Mouse (Mus musculus) right cerebral cortex, postnatal 10 days (tissue): Measurements from ENCODE around the gene Pin1.
"Not testable (repeated sequence)": the region's sequence is repeated elsewhere in the genome, so short reads cannot be mapped to it uniquely, and the experiment has no call there.

Source experiments
- DNase-seq, 2 experiments: peaks; one replicate each; pipeline ENCODE4 v3.0.0; 2021; ENCODE audit warnings: low spot score in 2 of 2

Gene Pin1

DNA sequence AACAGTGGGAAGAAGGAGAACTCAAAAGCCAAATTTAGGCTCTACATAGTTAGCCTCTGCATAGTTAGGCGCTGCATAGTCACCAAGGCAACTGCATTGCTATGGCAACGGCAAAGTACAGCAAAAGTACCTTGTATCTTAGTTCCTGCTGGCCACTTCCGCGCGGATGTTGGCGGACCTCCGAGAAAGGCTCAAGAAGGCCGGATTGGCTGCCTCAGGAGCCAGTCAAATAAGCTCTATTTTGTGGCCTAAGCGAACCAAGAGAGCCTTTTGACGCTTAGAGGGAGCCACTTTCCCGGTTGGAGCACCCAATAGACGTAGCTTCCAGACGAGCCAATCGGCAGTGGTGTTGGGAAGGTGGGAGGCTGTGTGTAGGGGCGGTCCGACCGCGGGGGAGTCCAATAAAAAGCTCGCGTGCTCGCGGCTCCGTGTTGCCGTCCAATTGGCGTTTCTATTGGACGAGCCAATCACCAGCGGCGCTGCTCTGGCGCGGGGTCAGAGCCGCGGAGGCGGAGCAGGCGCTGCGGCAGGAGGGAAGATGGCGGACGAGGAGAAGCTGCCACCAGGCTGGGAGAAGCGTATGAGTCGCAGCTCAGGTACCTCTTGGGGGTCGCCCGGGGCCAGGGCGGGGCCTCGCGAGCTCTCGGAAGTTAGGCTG is at the start of gene Pin1:
Gene Pin1, plus strand, starts transcription at position 494 of the 658 bp plus-strand sequence.
- peak; percentile 100 for DNase-seq

DNA sequence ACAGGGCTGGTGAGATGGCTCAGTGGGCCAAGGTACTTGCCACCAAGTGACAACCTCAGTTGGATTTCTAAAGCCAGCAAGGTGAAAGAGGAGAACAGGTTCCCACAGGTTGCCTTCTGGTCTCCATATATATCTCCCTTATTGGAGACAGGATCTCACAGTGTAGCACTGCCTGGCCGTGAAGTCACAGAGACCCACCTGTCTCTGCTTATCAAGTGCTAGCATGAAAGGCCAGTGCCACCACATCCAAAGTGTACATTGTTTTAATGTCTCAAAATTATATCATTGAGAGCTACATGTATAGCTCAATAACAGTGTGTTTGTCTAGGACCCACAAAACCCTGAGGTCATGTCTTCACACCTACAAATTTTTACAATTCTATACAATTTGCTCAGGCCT is 45.6 kb upstream of the Pin1 start:
- no peak for DNase-seq

DNA sequence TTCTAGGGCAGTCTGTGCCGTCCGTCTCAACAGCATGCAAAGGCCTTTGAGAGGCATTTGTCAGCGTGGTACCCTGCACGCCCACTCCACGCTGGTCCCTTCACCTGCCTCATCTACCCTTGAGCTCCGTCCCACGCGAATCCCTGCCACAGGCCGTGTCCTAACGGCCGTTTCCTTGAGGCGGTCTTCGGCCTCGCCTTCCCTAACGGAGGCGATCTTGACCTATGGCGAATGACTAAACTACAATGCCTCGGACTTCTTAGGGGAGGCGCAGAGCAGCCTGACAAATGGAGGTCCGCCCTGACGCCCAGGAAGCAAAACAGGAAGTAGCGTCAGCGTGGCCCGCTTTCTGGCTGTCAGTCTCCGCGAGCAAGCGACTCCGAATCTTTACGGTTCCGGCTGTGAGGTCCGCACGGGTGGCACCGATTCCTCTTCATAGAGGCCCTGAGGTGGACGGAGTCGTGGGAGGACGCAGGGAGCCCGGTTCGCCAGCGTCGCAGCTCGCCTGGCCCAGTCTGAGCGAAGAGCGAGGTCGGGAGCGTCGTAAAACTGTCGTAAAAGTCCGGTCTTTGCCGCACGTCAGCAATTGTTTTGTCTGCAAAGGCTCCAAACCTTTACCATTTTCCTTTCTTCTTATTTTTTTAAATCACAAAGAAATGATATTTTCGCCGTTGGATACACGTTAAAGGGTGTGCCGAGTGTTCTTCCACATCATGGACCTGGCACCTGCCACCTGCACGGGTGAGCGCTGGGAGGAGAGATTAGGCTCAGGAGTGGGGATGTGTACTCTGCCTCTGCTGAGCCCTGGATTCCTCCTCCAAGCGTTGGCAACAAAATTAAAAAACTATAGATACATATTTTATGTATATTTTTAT is 44.6 kb upstream of the Pin1 start:
- peak; percentile 90 to 94 for DNase-seq

DNA sequence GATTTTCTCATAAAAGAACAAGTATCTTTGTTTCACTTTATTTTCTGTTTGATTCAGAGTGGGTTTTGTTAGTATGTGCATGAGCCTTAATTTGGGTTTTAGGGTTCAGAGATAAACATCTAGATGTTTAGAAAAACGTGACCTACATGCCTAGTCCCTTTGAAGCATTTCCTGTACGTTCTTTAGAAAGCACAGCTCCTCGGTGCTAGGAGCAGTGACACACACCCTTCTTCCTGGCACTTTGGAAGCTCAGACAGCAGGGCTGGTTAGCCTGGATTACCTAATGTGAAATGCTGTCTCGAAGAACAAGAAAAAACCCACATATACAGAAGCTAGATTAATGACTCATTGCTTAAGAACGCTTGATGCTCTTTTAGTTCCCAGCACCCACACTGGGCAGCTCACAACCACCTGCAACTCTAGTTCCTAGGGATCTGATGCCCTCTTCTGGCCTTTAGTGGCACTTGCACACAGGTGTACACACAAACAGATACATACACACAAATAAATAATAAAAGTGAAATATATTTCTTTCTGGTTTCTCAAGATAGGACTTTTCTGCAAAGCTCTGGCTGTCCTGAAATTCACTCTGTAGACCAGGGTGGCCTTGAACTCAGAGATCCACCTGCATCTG is 41.9 kb upstream of the Pin1 start:
- DNase-seq: no peak

DNA sequence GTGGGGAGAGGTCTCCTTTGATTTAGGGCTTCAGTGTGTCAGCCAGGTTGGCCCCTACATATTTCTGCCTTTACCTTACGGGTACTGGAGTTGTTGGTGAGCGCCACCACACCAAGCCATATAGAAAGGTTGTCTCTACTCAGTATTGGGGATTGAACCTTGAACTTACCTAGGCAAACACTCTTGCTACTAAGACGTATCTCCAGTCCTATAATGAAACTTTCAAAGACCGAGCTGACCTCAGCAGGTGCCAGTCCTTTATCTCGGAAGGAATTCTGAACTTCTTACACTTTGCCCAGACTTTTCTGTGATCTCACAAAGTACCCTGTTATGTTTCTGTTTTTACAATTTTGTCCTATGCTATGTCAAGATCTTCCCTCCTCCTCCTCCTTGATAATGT is 39.9 kb upstream of the Pin1 start:
- DNase-seq: no peak

DNA sequence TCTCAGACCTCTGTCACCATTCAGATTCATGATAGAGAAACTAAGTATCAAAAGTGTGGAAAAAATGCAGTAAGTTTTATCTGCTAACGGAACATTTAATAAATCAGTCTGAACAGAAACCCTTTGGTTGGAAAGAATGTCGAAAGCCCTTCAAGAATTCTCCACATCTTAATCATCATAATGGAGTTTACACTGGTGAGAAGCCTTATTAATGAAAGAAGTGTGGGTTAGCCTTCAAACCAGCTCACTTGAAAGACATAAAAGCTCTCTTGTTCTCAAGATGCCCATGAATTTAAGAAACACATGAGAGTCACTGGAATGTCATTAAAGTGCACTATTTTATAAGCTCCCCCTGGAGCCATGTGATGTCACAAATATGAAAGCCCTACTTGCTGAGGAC is 35.2 kb upstream of the Pin1 start:
- DNase-seq: no peak

DNA sequence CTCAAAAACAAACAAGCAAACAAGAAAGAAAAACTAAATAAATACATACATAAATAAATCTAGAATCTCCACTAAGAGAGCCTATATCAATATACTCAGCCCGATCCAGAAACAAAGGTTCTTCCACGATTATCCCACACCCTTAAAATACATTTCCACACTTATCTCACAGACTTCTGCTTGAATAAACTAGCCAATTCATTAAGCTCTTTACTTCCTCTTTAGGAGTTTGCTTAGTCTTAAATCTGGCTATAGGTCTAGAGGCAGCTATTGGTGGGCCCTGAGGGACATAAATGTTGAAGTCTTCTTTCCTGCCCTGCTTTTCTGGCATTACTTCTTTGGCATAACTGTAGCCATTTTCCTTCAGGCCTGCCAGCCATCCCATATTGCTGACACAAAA is 20.6 kb upstream of the Pin1 start:
- DNase-seq: no peak

DNA sequence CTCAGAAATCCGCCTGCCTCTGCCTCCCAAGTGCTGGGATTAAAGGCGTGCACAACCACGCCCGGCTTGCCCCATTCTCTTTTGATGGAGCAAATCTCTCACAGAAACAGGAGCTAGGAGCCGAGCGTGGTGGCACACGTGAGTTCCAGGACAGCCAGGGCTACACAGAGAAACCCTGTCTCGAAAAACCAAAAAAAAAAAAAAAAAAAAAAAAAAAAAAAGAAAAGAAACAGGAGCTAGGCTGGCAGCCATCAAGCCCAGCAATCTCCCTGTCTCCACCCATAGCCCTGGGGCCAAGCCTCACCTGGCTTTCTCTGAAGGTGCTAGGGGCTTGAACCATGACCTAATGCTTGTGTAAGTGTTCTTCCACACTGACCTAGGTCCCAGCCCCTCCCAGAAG is 16.2 kb upstream of the Pin1 start:
- DNase-seq: not testable (repeated sequence)

DNA sequence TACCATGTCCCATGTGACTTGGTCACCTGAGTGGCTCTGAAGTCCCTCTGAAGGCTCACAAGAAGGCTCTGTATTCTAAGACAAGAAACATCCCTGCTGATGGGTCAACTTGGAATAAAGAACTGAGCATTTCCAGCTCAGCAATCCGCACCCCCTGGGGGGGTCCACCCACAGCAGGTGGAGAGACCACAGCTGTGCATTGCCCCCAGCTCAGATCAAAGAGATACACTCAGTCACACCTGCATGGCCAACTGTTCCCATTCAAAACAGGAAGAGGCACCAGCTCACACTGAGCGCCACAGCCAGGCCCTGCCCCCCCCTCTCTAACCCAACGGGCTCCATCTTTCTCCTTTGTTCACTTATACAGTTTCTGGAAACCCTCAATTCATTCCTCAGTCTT is 15.6 kb upstream of the Pin1 start:
- no peak for DNase-seq

DNA sequence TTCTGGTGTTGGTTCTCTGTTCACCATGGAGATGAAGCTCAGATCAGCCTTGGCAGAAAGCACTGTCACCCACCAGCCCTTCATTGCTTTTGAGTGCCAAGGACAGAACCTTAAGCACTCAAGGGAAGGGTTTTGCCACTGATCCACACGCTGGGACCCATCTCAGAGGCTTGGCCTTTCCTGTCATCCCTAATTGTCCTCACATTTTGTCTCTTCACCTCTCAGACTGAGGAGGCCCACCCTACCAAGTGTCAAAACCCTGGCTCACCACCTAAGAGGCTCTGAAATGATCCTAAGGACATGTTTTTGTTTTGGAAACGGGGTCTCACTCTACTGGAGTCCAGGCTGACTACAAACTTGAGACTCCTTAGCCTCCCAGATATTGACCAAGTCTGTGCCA is 15.1 kb upstream of the Pin1 start:
- no peak for DNase-seq

DNA sequence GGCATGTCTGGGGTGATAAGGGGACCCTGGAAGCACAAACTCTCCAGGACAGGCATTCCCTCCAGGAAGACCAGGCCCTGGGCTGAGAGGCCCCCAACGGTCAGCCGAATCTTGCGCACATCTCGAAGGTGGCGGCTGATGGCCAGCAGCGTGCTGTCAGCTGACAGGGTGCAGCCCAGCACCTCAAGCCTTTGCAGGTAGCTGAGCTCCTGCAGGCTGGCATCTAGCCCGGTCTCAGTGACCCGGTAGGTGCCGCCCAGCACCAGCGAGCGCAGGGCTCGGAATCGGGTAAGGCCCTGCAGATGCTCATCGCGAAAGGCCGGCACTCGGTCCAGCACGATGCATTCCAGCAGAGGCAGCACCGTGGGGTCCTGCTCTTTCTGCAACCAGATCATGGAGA is 13.3 kb upstream of the Pin1 start:
- peak in 1 of 2 experiments; percentile 34 for DNase-seq

DNA sequence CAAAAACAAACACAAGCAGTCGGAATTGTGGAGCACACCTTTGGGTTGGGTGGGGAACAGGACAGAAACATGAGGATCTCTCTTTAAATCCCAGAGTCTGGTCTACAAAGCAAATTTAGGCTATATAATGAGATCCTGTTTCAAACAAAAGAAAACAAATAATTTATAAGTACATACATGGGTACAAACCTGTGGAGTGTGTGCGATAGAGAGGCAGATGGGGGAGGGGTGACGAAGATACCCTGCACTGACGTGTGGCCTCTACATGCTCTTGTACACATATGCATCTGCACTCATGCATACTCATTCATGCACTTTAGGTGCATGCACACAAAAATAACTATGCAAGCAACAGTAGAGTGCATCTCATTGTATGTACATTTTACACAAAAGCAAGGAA is 12.4 kb upstream of the Pin1 start:
- peak in 1 of 2 experiments; percentile 21 for DNase-seq

DNA sequence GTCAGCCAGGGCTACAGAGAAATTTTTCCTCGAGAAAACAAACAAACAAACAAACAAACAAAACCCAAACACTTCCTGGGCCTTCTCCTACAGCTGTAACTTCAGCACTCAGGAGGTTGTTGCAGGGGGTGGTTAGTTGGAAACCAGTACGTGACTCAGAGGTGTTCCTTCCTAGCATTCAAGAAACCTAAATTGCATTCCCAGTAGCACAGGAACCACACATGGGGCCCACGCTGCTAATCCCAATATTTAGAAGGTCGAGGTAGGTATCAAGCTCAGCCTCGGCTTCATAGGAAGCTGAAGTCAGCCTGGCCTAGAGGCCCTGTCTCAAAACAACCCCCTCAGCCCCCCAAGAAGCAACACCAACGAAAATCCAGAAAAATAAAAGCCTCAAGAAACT is 10.4 kb upstream of the Pin1 start:
- no peak for DNase-seq

DNA sequence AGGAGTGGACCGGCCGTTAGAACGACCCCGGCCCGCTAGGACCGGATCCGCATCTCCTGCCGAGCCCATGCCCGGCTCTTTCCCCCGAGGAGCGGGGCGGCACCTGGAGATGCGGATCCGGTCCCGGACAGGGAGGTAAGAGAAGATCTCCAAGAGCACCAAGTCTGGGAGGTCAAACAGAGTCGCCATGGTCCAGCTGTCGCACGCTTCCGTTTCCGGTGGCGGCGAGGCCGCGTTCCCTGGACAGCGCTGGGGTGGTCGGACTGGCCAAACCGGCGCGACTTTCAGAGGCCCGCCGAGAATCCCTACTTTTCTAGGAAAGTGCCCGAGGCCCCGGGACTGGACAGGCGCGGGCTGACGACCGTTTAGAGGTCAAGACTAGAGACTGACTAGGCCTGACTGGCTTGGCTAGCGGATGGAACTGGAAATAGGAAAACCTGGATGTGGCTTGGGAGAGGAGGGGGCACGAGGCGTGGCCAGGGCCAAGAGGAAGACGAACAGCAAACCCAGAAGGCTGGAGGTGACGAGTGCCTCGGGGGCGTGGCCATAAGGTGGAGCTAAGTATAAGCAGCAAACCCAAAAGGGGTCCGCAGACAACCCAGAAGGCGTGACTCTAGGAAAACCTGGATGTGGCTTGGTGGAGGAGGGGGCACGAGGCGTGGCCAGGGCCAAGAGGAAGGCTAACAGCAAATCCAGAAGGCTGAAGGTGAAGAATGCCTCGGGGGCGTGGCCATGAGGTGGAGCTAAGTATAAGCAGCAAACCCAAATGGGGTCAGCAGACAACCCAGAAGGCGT is 9.6 kb upstream of the Pin1 start, which contains the start of gene Ubl5:
Gene Ubl5, plus strand, starts transcription at position 778 of the 795 bp plus-strand sequence.
- DNase-seq: peak; percentile 93 to 94

DNA sequence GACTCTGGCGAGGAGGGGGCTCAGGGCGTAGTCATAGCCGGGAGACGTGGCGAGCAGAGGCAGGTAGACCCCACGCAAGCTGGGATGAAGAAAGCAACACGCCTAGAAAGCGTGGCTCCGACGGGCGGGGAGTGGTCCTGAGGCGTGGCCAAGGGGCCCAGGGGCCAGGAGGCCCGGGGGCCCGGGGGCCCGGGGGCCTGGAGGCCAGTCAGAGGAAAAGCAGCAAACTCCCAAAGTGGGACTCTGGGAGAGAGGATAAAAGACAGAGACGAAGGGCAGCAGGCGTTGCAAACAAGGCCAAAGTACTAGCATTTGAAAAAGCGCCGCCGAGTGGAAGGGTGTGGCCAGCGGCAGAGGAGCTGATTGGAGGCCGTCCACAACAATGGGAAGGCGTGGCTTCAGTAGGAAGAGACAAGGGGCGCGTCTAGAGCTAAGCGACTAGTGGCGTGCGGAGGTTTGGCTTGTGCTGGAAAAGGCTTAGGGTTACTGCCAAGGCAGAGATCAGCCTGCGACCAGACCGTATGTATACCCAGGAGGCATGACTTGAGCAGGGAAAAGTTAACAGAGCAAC is 8.9 kb upstream of the Pin1 start:
- peak; percentile 87 to 89 for DNase-seq

DNA sequence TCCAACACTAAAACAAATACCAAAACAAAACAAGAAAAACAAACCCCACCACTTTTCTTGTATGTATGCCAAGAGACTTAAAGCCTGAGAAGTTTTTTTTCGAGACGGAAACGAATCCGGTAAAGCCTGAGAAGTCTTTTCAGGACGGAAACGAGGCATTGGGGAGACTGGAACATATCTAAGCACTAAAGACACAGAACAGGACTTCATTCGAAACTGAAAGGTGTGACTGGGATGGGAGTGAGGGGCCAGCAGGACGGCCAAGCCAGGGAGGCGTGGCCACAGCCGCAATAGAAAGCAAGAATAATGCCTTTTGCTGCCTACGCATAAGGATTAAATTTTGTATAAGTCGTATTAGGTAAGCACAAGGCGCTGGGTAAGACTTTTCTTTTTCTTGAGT is 8.1 kb upstream of the Pin1 start:
- DNase-seq: no peak

DNA sequence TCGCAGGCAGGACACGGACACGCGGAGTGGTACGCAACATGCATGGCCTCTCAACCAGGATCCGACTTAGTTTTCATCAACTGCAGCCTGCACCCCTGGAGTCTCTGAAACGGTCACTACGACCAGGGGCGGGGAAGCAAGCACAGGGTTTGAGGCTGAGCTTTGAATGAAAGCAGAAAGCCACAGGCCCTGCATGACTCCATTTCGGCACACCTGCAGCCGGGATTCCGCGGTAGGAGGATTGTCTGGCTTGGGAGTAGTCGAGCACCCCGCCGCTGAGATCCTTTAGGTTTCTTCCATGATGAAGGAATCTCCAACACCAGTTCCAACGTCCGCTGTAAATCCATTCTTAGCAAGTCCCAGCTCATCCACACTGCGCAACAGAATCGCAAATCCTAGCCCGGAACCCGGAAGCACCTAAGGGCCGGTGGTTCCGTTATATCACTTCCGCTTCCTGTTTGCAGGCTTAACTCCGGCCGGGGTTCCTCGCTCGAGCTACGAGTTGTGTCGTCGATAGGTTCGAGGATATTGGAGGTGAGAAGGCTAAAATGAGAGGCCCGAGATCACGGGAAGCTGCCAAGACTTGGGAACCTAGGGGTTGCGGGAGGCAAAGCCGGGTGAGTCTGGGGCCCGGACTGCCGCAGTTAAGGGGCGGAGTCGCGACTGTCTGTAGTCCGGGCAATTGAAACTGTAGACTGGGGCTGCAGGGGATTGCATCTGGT is 7.4 kb upstream of the Pin1 start, which contains the start of gene Fbxl12:
Gene Fbxl12, minus strand, starts transcription at position 408 of the 722 bp plus-strand sequence.
- peak; percentile 84 to 86 for DNase-seq

DNA sequence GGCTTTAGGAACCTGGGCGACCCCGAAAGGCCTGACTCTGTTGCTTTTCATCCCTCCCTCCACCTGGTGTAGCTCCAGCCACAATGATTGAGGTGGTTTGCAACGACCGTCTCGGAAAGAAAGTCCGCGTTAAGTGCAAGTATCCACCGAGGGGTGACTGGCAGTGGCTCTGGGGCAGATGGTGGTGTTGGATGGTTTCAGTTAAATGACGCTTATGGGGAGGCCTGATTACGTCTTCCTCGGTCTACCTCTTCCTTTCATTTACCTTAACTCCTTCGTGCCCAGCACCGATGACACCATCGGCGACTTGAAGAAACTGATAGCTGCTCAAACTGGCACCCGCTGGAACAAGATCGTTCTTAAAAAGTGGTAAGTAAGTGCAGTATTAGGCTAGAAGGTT is 6.8 kb upstream of the Pin1 start:
- DNase-seq: peak; percentile 49 to 57

DNA sequence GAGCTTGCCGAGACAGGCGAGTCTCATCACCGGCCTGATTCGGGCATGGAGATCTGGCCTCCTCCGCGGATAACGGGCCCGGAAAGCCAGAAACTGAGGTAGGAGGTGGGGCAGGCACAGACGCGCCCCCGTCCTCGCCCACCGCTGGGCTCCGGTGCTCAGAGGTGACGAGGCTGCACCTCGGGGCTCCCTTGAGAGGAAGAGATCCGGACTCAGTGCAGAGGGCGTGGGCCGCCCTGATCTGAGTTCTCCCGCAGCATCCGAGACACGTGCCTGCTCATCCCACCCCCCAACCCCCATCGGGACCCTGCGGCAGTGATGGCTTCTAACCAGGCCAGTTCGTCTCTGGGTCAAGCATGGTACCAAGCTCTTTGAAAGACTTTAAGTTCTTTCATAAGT is 364 bp downstream of the Pin1 start:
- DNase-seq: no peak

DNA sequence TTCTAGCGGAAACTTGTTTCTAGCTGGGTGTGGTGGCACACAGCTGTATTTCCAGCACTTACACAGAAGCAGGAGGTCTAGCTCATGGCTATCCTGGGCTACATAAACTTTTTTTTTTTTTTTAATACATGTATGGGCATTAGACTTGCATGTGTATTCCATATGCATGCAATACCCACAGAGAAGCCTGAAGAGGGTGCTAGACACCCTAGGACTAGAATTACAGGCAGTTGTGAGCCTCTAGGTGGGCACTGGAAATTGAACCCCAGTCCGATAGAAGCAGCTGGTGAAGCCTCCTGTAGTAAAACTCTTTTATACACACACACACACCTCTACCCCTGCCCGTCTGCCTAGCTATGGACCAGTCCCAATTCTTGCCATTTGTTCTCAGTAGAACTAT is 2.0 kb downstream of the Pin1 start:
- no peak for DNase-seq

DNA sequence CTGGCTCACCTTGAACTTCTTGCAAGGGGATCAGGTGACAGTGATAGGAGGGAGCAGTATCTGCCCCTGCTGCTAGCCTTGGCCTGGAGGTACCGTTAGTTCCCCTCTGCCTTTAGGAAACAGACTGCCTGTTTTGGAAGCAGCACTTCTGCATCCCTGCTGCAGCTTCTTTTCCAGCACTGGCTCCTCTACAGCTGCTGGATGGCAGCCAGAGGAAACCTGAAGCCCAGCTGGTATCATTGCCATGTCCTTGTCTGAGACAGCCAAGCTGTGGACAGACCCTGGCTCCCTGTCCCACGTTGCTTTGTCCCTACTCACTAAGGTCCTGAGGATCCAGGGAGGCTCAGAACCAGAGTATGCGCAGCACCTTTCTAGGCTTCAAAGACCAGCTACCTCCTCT is 5.7 kb downstream of the Pin1 start:
- DNase-seq: peak in 1 of 2 experiments; percentile 52
